Mouse (Mus musculus) heart, postnatal 10 days (tissue): ENCODE measurements around the gene Treh. TPM values are rescaled to one million over a fixed set of nuclear protein-coding genes. Genes with fewer than 3 reads are reported as not detected.

Experiments
- DNase-seq, 2 experiments: peaks; one replicate each; pipeline ENCODE4 v3.0.0; 2021
- intact Hi-C: fragments of 180-260 bp; cut with DNase I; formaldehyde crosslinking; loops from one replicate; pipeline ENCODE4 v1.15.1; 2025
- total RNA-seq, 2 experiments: library from RNA; stranded (reverse); gene quantifications; 2 replicates each; pipeline ENCODE4 v1.2.3; 2021

The Treh gene
- total RNA-seq, 2 experiments from 2014 or later = not detected

- no peak for DNase-seq
- intact Hi-C loops = no loop called here
Measured at GRCm38 (mm10) chr9:44713080-44713479, 40.0 kb downstream of the Treh start.

- DNase-seq = no peak
- intact Hi-C loops = no loop called here
Measured at GRCm38 (mm10) chr9:44713574-44713973, 40.5 kb downstream of the Treh start.

GRCm38 (mm10) chr9:44715109-44715508 lies 42.1 kb downstream of the Treh start:
- intact Hi-C loops = no loop called here
- DNase-seq = no peak

GRCm38 (mm10) chr9:44715705-44716362 lies 42.8 kb downstream of the Treh start:
- intact Hi-C loops = no loop called here
- DNase-seq = no peak

- intact Hi-C loops = no loop called here
- no peak for DNase-seq
Measured at GRCm38 (mm10) chr9:44716997-44717821, 44.2 kb downstream of the Treh start.

- intact Hi-C loops = no loop called here
- peak; percentile 92 to 94 for DNase-seq
Measured at GRCm38 (mm10) chr9:44717822-44718242, 44.8 kb downstream of the Treh start.

GRCm38 (mm10) chr9:44718937-44719631 lies 46.1 kb downstream of the Treh start:
- intact Hi-C loops = no loop called here
- no peak for DNase-seq

- DNase-seq = peak in 1 of 2 experiments; percentile 53
- intact Hi-C loops = no loop called here
Measured at GRCm38 (mm10) chr9:44719632-44720357, 46.8 kb downstream of the Treh start.

- intact Hi-C loops = no loop called here
- DNase-seq = peak; percentile 66 to 68
Measured at GRCm38 (mm10) chr9:44720358-44721153, 47.5 kb downstream of the Treh start.

- intact Hi-C loops = no loop called here
- DNase-seq = peak; percentile 94 to 95
Measured at GRCm38 (mm10) chr9:44721154-44721876, 48.3 kb downstream of the Treh start.

- peak; percentile 69 to 72 for DNase-seq
- intact Hi-C loops = no loop called here
Measured at GRCm38 (mm10) chr9:44721877-44722186, 48.8 kb downstream of the Treh start.

GRCm38 (mm10) chr9:44722575-44722974 lies 49.5 kb downstream of the Treh start:
- intact Hi-C loops = no loop called here

GRCm38 (mm10) chr9:44723008-44723407 lies 50.0 kb downstream of the Treh start:
- intact Hi-C loops = no loop called here
- DNase-seq = peak in 1 of 2 experiments; percentile 61

More at GRCm38 (mm10) chr9:44722575-44722974, 49.5 kb downstream of the Treh start:
- DNase-seq = no peak

- peak; percentile 51 to 57 for DNase-seq
- intact Hi-C loops = no loop called here
Measured at GRCm38 (mm10) chr9:44723521-44724041, 50.5 kb downstream of the Treh start.

GRCm38 (mm10) chr9:44724223-44724622 lies 51.2 kb downstream of the Treh start:
- DNase-seq = peak; percentile 72 to 77
- intact Hi-C loops = no loop called here

- DNase-seq = no peak
- intact Hi-C loops = no loop called here
Measured at GRCm38 (mm10) chr9:44724665-44725064, 51.6 kb downstream of the Treh start.

- intact Hi-C loops = no loop called here
- no peak for DNase-seq
Measured at GRCm38 (mm10) chr9:44726431-44727146, 53.6 kb downstream of the Treh start.

- intact Hi-C loops = no loop called here
Measured at GRCm38 (mm10) chr9:44727441-44727840, 54.4 kb downstream of the Treh start.

More at GRCm38 (mm10) chr9:44727441-44727840, 54.4 kb downstream of the Treh start:
- DNase-seq = no peak
